Mouse (Mus musculus) liver, embryonic 16.5 days (tissue): Measurements from ENCODE around the gene Xylt1. TPM values are rescaled to one million over a fixed set of nuclear protein-coding genes. Genes with fewer than 3 reads are reported as not detected.

Experiments used
- ATAC-seq: fragments of 200-750 bp; cut with Nextera tagmentation; 2 replicates; pipeline ENCODE4 v1.8.0; 2017; ENCODE audit warnings: low read depth, mild to moderate bottlenecking, moderate number of reproducible peaks, moderate library complexity
- H3K27ac ChIP-seq: fragments of 300-500 bp; sonication (generic); 2 replicates; pipeline ENCODE4 v1.5.1; 2014; ENCODE audit warnings: mild to moderate bottlenecking, low read length
- H3K27me3 ChIP-seq: fragments of 300-500 bp; sonication (generic); 2 replicates; pipeline ENCODE4 v1.6.1; 2014; ENCODE audit warnings: low read depth, low read length, mixed read lengths; ENCODE audit not compliant: control insufficient read depth, insufficient read depth
- H3K36me3 ChIP-seq: fragments of 300-500 bp; sonication (generic); 2 replicates; pipeline ENCODE4 v1.6.1; 2014; ENCODE audit warnings: mild to moderate bottlenecking; ENCODE audit not compliant: control insufficient read depth, insufficient read depth
- H3K4me1 ChIP-seq: fragments of 300-500 bp; sonication (generic); 2 replicates; pipeline ENCODE4 v1.6.1; 2014; ENCODE audit warnings: low read depth, low read length, mixed read lengths; ENCODE audit not compliant: control insufficient read depth
- H3K4me2 ChIP-seq: fragments of 300-500 bp; sonication (generic); 2 replicates; pipeline ENCODE4 v1.6.1; 2014; ENCODE audit warnings: low read depth, low read length, mixed read lengths
- H3K4me3 ChIP-seq: fragments of 300-500 bp; sonication (generic); 2 replicates; pipeline ENCODE4 v1.5.1; 2014; ENCODE audit warnings: low read depth, mild to moderate bottlenecking, low read length
- H3K9ac ChIP-seq: fragments of 300-500 bp; sonication (generic); 2 replicates; pipeline ENCODE4 v1.6.1; 2014; ENCODE audit warnings: low read depth, low read length
- H3K9me3 ChIP-seq: fragments of 300-500 bp; sonication (generic); replicated peaks from 2 replicates; pipeline ENCODE4 v1.6.1; 2016; ENCODE audit warnings: low read length; ENCODE audit not compliant: control insufficient read depth
- WGBS: fragments of 180-500 bp; shearing (Covaris S2); extraction: QIAGEN DNeasy Blood & Tissue Kit; methylation state at CpG from one replicate; pipeline ENCODE4 v1.1.7; 2014; ENCODE audit not compliant: insufficient replicate concordance; 5-methylcytosine and 5-hydroxymethylcytosine counted together
- polyA plus RNA-seq: library from polyadenylated mRNA; unstranded; fragments of >200 nt; fragmentation: Nextera tagmentation; extraction: Ambion mirVana; gene quantifications from 2 replicates; pipeline ENCODE4 v1.2.1, GENCODE M21; 2015

Gene Xylt1
- polyA plus RNA-seq, 1 experiment from 2014 or later, result 0.20 TPM

GRCm38 (mm10) chr7:117658739-117659138 lies 278.0 kb downstream of the Xylt1 start:
- no peak overlapping the region for H3K4me2 ChIP-seq
- no peaks in the 10 kb centered on the region for H3K9me3 ChIP-seq
- no peak overlapping the region for H3K27ac ChIP-seq
- H3K27me3 ChIP-seq, result no peaks in the 10 kb centered on the region
- H3K36me3 ChIP-seq, result no peaks in the 10 kb centered on the region
- H3K9ac ChIP-seq, result no peak overlapping the region
- no peaks in the 10 kb centered on the region for H3K4me1 ChIP-seq
- WGBS, result 66% methylated on average over 4 of the region's 4 CpGs
- ATAC-seq, result no peak
- no peak overlapping the region for H3K4me3 ChIP-seq

GRCm38 (mm10) chr7:117667286-117667685 lies 286.5 kb downstream of the Xylt1 start:
- H3K4me1 ChIP-seq, result no peaks in the 10 kb centered on the region
- H3K4me3 ChIP-seq, result no peak overlapping the region
- 83% methylated on average over 10 of the region's 10 CpGs for WGBS
- H3K27me3 ChIP-seq, result no peaks in the 10 kb centered on the region
- no peaks in the 10 kb centered on the region for H3K36me3 ChIP-seq
- no peak for ATAC-seq
- H3K4me2 ChIP-seq, result no peak overlapping the region
- H3K27ac ChIP-seq, result no peak overlapping the region
- H3K9me3 ChIP-seq, result no peaks in the 10 kb centered on the region
- H3K9ac ChIP-seq, result no peak overlapping the region

GRCm38 (mm10) chr7:117668226-117668625 lies 287.4 kb downstream of the Xylt1 start:
- no peaks in the 10 kb centered on the region for H3K27me3 ChIP-seq
- H3K36me3 ChIP-seq, result no peaks in the 10 kb centered on the region
- 79% methylated on average over 9 of the region's 9 CpGs for WGBS
- H3K4me2 ChIP-seq, result no peak overlapping the region
- no peaks in the 10 kb centered on the region for H3K9me3 ChIP-seq
- no peak overlapping the region for H3K9ac ChIP-seq
- H3K4me1 ChIP-seq, result no peaks in the 10 kb centered on the region
- no peak overlapping the region for H3K27ac ChIP-seq
- ATAC-seq, result no peak
- H3K4me3 ChIP-seq, result no peak overlapping the region

- Histone ChIP-seq H3K4me1 (no peaks in the 10 kb centered on the region), H3K36me3 (no peaks in the 10 kb centered on the region), H3K27ac (no peak overlapping the region), H3K4me2 (no peak overlapping the region), H3K4me3 (no peak overlapping the region), H3K9ac (no peak overlapping the region), H3K9me3 (no peaks in the 10 kb centered on the region), H3K27me3 (no peaks in the 10 kb centered on the region)
- 63% methylated on average over 7 of the region's 7 CpGs for WGBS
- no peak for ATAC-seq
Observed at GRCm38 (mm10) chr7:117672121-117672591, 291.4 kb downstream of the Xylt1 start.

GRCm38 (mm10) chr7:117686120-117686996 lies 305.6 kb downstream of the Xylt1 start:
- Histone ChIP-seq H3K9ac (no peak overlapping the region), H3K27me3 (no peaks in the 10 kb centered on the region), H3K4me1 (no peaks in the 10 kb centered on the region; the same call in 1 of the 2 replicates), H3K4me2 (no peak overlapping the region), H3K27ac (no peak overlapping the region), H3K36me3 (no peaks in the 10 kb centered on the region), H3K9me3 (no peaks in the 10 kb centered on the region), H3K4me3 (no peak overlapping the region)
- no peak for ATAC-seq
- 6% methylated on average over 5 of the region's 5 CpGs for WGBS

- H3K4me1 ChIP-seq, result no peaks in the 10 kb centered on the region; the same call in 1 of the 2 replicates
- no peak overlapping the region for H3K27ac ChIP-seq
- H3K36me3 ChIP-seq, result no peaks in the 10 kb centered on the region
- no peak overlapping the region for H3K4me3 ChIP-seq
- H3K9ac ChIP-seq, result no peak overlapping the region
- ATAC-seq, result no peak
- H3K4me2 ChIP-seq, result no peak overlapping the region
- no peaks in the 10 kb centered on the region for H3K27me3 ChIP-seq
- H3K9me3 ChIP-seq, result no peaks in the 10 kb centered on the region
- 76% methylated on average over 3 of the region's 3 CpGs for WGBS
Observed at GRCm38 (mm10) chr7:117686997-117687302, 306.2 kb downstream of the Xylt1 start.

- no peaks in the 10 kb centered on the region for H3K27me3 ChIP-seq
- no peak for ATAC-seq
- no peak overlapping the region for H3K9ac ChIP-seq
- H3K4me1 ChIP-seq, result no peaks in the 10 kb centered on the region
- H3K36me3 ChIP-seq, result no peaks in the 10 kb centered on the region
- H3K4me3 ChIP-seq, result no peak overlapping the region
- H3K4me2 ChIP-seq, result no peak overlapping the region
- 66% methylated on average over 4 of the region's 4 CpGs for WGBS
- H3K27ac ChIP-seq, result no peak overlapping the region
- no peaks in the 10 kb centered on the region for H3K9me3 ChIP-seq
Observed at GRCm38 (mm10) chr7:117695612-117696011, 314.8 kb downstream of the Xylt1 start.

- no peak overlapping the region for H3K27ac ChIP-seq
- H3K4me2 ChIP-seq, result no peak overlapping the region
- 80% methylated on average over 4 of the region's 4 CpGs for WGBS
- H3K9me3 ChIP-seq, result no peaks in the 10 kb centered on the region
- H3K9ac ChIP-seq, result no peak overlapping the region
- H3K4me1 ChIP-seq, result no peaks in the 10 kb centered on the region
- ATAC-seq, result no peak
- H3K36me3 ChIP-seq, result no peaks in the 10 kb centered on the region
- H3K27me3 ChIP-seq, result no peaks in the 10 kb centered on the region
- no peak overlapping the region for H3K4me3 ChIP-seq
Observed at GRCm38 (mm10) chr7:117697681-117698080, 316.9 kb downstream of the Xylt1 start.

GRCm38 (mm10) chr7:117698551-117699114 lies 317.9 kb downstream of the Xylt1 start:
- Histone ChIP-seq H3K4me1 (no peaks in the 10 kb centered on the region), H3K36me3 (no peaks in the 10 kb centered on the region), H3K4me2 (no peak overlapping the region), H3K9me3 (no peaks in the 10 kb centered on the region), H3K9ac (no peak overlapping the region), H3K27me3 (no peaks in the 10 kb centered on the region), H3K4me3 (no peak overlapping the region), H3K27ac (no peak overlapping the region)
- ATAC-seq, result no peak
- 71% methylated on average over 1 of the region's 1 CpGs for WGBS
